Mouse (Mus musculus) adrenal gland, adult 18-20 months (tissue): Measurements from ENCODE around the gene Atp8a2. TPM values are rescaled to one million over a fixed set of nuclear protein-coding genes. Genes with fewer than 3 reads are reported as not detected.
A peak's percentile ranks its signal among the peaks of the same experiment; 100 is the strongest.

ENCODE experiments used
- DNase-seq, 2 experiments: peaks; one replicate each; pipeline ENCODE4 v3.0.0; 2021 to 2022; ENCODE audit warnings: low spot score in 2 of 2
- total RNA-seq, 2 experiments: library from RNA; stranded (reverse); gene quantifications; 1 replicate in 1 of 2; 2 replicates in 1 of 2; pipeline ENCODE4 v1.2.3; 2021

Gene Atp8a2
- total RNA-seq, 2 experiments from 2014 or later, result 1.1 to 2.0 TPM

DNA sequence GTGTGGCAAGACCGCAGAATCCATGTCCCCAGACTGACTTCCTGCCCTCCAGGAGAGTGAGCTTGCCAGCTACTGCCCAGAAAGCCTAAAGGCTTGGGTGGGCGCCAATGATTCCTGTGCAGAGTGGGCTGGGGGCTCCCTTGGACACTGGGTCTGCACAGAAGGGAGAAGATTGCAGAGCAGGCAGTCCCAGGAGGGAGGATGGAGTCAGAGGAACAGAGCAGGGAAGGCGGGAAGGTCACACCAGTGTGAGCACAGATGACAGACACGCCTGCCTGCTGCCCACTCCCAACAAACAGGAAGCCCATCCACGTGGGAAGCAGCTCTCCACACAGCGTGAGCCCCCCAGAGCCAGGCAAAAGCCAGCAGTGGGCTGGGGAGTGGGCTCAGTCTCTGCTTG, 547.6 kb downstream of the Atp8a2 start:
- no peak for DNase-seq

DNA sequence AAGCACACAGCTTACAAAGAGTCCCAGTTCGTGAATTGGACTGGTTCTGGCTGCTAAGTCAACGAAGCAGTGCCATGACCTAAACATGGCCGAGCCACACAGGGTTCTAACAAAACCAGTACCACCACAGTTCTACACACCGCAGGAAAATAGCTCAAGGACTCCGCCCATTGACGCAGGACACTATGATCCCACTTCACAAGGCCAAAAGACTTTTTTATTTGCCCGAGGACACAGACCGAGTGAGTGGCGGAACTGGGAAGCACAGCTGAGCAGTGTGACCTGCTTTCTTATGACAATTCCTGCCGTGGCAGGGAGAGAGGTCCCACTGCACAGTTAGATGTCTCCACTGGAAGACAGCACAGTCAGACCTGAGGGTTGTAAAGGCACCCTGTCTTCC, 548.4 kb downstream of the Atp8a2 start:
- peak in 1 of 2 experiments; percentile 6 for DNase-seq

DNA sequence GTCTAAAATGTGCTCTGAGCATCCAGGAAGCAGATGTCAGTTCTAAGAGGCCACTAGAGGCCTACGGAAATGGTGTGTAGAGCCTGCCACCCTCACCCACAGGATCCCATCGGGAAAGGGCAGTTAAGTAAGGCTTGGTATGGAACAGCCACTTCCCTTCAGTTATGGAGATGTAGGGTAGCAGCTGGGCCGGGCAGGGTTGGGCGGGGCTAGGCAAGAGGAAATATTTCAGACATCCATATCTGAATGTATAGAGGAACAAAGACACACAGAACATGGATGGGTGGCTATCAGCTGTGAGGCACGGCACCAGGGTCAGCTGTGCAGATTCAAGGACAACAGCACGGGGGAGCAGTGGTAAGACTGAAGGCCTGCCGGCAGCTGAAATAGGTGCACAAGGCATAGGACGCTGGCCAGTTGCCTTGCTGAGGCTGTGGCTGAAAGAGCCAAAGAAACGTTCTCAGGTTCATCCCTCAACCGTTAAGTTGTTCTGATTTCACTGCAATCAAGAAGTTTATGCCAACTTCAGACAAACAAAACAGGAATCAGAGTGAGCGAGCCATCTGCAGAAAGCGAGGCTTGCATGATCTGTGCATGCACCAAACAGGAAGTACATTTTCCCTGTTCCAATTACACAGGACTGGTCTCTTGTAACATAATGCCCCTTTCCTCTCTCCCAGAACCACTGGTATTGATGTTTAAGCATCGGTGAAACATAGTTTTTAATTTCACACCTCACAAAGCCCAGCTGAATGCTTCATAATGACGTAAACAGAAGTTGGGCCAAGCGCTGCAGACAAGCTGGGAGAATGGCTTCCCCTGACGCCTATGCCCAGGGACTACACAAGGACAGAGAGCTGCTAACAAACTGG, 549.9 kb downstream of the Atp8a2 start:
- peak in 1 of 2 experiments; percentile 16 for DNase-seq

DNA sequence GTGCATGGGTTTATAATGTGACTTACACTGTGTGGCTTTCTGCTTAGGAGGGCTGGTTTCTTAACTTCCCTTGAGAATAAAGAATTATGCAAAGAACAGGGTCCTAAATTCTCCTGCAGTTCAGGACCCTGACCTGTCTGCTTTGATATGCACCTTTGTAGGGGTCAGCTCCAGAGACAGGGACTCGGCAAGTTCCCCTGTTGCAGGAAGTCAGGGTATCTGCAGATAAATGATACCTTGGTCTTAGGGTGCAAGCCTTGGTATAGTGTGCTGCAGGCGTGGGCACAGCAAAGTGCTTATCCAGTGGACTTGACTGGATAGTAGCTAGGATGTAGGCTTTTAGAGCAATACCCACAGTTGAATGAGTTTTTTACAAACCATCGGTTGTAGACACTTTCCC, 552.1 kb downstream of the Atp8a2 start:
- DNase-seq, result no peak

GRCm38 (mm10) chr14:59644166-59644565, 552.8 kb downstream of the Atp8a2 start:
- DNase-seq, result no peak

- no peak for DNase-seq
These were observed 553.4 kb downstream of the Atp8a2 start for GRCm38 (mm10) chr14:59643582-59643981.

- no peak for DNase-seq
These were observed 555.1 kb downstream of the Atp8a2 start for GRCm38 (mm10) chr14:59641856-59642255.

GRCm38 (mm10) chr14:59638906-59639703, 557.9 kb downstream of the Atp8a2 start:
- DNase-seq, result no peak

DNA sequence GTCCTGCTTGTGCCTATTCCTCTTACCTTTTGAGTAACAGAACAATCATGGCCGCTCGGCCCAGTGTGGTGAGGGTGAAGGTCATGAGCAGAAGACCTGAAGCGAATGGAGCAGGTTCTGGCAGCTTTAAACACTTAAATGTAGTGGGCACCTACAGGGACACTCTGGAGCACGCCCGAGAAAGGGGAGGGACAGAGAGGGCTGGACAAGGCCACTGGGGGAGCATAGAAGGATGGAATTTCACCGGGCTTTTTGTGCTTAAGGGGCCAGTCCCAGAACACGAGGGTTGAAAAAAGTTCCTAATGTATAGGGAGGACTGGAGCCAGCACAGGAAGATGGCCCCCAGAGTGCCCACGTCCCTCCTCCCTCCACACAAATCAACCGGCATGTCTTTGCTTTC, 563.0 kb downstream of the Atp8a2 start:
- no peak for DNase-seq

- DNase-seq, result no peak
These were observed 563.6 kb downstream of the Atp8a2 start for GRCm38 (mm10) chr14:59633295-59633898.

- no peak for DNase-seq
These were observed 564.9 kb downstream of the Atp8a2 start for GRCm38 (mm10) chr14:59632067-59632466.

- no peak for DNase-seq
These were observed 566.9 kb downstream of the Atp8a2 start for GRCm38 (mm10) chr14:59630096-59630495.

- no peak for DNase-seq
These were observed 567.7 kb downstream of the Atp8a2 start for GRCm38 (mm10) chr14:59629308-59629707.

DNA sequence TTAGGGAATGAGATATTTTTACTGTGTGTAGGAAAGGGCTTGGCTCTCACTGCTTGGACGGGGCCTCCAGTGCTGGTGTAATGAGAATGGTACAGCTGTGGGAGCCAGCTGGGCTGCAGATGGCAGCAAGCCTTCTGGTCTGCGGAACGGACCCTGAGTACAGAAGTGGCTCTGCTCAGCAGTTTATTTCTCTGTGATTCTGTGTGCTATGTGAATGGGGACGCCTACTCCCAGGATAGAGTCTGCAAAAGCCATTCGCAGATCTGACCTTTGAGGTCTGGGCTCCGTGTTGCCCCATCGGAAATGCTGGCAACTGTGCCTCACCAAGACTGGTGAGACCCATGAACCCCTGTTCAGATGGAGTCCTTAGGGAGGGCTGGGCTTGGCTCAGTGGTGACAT, 569.2 kb downstream of the Atp8a2 start:
- no peak for DNase-seq

- DNase-seq, result no peak
These were observed 569.8 kb downstream of the Atp8a2 start for GRCm38 (mm10) chr14:59627142-59627680.

- DNase-seq, result no peak
These were observed 570.3 kb downstream of the Atp8a2 start for GRCm38 (mm10) chr14:59626711-59627110.

DNA sequence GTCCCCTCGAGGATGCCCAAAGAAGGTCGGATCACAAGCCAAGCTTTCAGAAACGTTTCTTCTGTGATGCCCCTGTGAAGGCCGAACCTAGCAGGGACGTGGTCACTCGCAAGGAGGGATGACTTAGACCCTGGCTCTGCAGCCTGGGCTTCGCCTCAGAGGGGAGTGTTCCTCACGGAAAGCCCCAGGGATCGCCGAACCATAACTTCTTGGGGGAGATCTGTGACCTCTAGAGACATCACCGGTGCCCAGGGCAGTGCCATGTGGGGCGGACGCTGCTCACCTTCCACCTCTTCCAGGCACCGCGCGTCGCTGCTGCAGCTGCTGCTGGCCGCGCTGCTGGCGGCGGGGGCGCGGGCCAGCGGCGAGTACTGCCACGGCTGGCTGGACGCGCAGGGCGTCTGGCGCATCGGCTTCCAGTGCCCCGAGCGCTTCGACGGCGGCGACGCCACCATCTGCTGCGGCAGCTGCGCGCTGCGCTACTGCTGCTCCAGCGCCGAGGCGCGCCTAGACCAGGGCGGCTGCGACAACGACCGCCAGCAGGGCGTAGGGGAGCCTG, 571.1 kb downstream of the Atp8a2 start:
- DNase-seq, result no peak

DNA sequence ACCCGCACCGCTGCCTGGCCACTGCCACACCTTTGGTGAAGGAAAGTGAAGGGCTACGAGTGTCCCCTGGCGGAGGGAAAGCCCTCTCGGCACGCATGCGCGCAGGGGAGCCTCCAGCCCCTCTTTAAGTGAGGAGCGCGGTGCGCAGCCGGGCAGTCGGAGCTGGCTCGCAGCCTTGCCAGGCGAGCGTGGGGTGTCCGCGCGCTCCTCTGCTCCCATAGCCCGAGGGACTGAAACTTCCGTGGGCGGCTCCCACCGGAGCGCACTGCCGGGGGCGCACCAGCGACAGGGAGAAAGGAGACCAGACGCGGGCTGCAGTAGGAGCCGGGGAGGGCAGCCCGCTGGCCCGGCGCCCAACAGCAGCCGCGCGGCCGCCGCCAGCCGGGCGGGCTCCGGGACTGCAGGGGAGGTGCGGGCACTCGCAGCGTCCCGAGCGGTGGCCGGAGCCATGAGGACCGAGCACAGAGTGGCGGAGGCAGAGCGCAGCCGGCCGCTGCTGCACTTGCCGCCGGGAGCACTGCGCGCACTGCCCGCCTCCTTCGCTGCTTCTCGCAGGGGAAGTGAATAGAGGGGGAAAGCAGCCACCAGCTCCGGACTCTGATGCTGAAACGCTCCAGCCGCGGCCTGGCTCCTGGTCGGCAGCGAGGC, 571.7 kb downstream of the Atp8a2 start, which contains the start of gene Shisa2:
Gene Shisa2 (plus strand): TSS at position 151 of the 648 bp plus-strand sequence.
- peak; percentile 63 to 77 for DNase-seq

DNA sequence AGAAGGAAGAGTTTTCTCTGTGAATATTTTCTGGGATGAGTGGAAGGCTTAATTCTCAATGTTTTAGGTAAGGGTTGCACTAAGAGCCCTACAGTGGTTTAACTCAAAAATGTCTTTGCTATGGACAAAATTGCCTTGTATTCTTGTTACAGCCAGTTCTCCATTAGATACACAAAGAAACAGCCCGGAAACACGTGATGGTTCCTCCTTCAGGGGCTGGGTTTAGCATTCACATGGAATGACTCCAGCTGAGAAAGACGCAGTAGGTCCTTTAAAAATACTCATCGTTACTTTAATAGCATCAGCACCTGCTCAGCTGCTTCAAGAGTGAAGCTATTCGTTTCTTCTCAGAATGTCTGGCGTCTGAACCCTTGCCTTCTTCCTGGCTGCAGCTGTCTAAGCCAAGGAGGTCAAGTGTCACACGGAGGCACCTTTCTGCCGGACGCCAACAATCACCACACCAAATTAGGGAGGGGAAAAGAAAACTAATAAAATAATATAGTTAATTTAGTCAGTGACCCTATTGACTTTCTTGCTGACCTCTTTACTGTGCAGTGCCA, 572.6 kb downstream of the Atp8a2 start:
- DNase-seq, result no peak

- DNase-seq, result no peak
These were observed 580.2 kb downstream of the Atp8a2 start for GRCm38 (mm10) chr14:59616802-59617201.
